Mouse (Mus musculus): ENCODE results near the gene Olfr1555-ps1. TPM values are rescaled to one million over a fixed set of nuclear protein-coding genes. Genes with fewer than 3 reads are reported as not detected.

Olfr1555-ps1 gene
- polyA plus RNA-seq, 1 experiment from 2014 or later: not detected

- Histone ChIP-seq H3K4me1 (ENCODE audit: control insufficient read depth, insufficient read depth, low read length) (no peaks in the 10 kb centered on the region), H3K4me2 (ENCODE audit: low read depth, low read length) (no peak overlapping the region), H3K9me3 (replicated peaks; ENCODE audit: control insufficient read depth, low read length) (no peaks in the 10 kb centered on the region), H3K27ac (replicated peaks; ENCODE audit: low read depth, low read length) (no peak overlapping the region), H3K36me3 (replicated peaks; ENCODE audit: control insufficient read depth, insufficient read depth, low read depth, low read length) (no peaks in the 10 kb centered on the region), H3K27me3 (ENCODE audit: control insufficient read depth, insufficient read depth, low read length) (no peaks in the 10 kb centered on the region), H3K9ac (replicated peaks; ENCODE audit: low read length) (no peak overlapping the region), H3K4me3 (ENCODE audit: low read depth, low read length) (no peak overlapping the region)
- 80% methylated on average over 3 of the region's 3 CpGs for WGBS
- no peak for DNase-seq (ENCODE audit: low spot score)
- ATAC-seq (replicated peaks; ENCODE audit: insufficient number of reproducible peaks, low FRiP score, low TSS enrichment, low read depth): no peak
These were observed 53.4 kb downstream of the Olfr1555-ps1 start for GRCm38 (mm10) chr19:12116464-12116863.

GRCm38 (mm10) chr19:12115797-12116196, 54.1 kb downstream of the Olfr1555-ps1 start, which contains the start of gene Olfr1428:
Olfr1428 (minus strand) TSS chr19:12115897.
- no peak within 1 kb of the TSS for H3K4me2 ChIP-seq (ENCODE audit: low read depth, low read length)
- H3K27me3 ChIP-seq (ENCODE audit: control insufficient read depth, insufficient read depth, low read length): no peaks in the 10 kb centered on the region
- no peaks in the 10 kb centered on the region for H3K4me1 ChIP-seq (ENCODE audit: control insufficient read depth, insufficient read depth, low read length)
- 80% methylated on average over 1 of the region's 1 CpGs for WGBS
- H3K27ac ChIP-seq (replicated peaks; ENCODE audit: low read depth, low read length): no peak within 1 kb of the TSS
- no peak for DNase-seq (ENCODE audit: low spot score)
- ATAC-seq (replicated peaks; ENCODE audit: insufficient number of reproducible peaks, low FRiP score, low TSS enrichment, low read depth): no peak
- H3K9ac ChIP-seq (replicated peaks; ENCODE audit: low read length): no peak within 1 kb of the TSS
- H3K9me3 ChIP-seq (replicated peaks; ENCODE audit: control insufficient read depth, low read length): no peaks in the 10 kb centered on the region
- H3K36me3 ChIP-seq (replicated peaks; ENCODE audit: control insufficient read depth, insufficient read depth, low read depth, low read length): no peaks in the 10 kb centered on the region
- no peak within 1 kb of the TSS for H3K4me3 ChIP-seq (ENCODE audit: low read depth, low read length)

Other genes with a start within 250 kb of the Olfr1555-ps1 start
- 6.4 and 7.2 TPM in 2 replicates for gene Osbp, start 204.2 kb downstream of the Olfr1555-ps1 start, polyA plus RNA-seq (2014; fragmentation: Nextera tagmentation; extraction: Ambion mirVana)
- not detected in 2 replicates for gene Olfr1423, start 128.8 kb downstream of the Olfr1555-ps1 start, polyA plus RNA-seq (2014; fragmentation: Nextera tagmentation; extraction: Ambion mirVana)
- gene Olfr1424, start 107.4 kb downstream of the Olfr1555-ps1 start, polyA plus RNA-seq (2014; fragmentation: Nextera tagmentation; extraction: Ambion mirVana): not detected in 2 replicates
- not detected in 2 replicates for gene Olfr1425, start 92.4 kb downstream of the Olfr1555-ps1 start, polyA plus RNA-seq (2014; fragmentation: Nextera tagmentation; extraction: Ambion mirVana)
- not detected in 2 replicates for gene Olfr1426, start 78.1 kb downstream of the Olfr1555-ps1 start, polyA plus RNA-seq (2014; fragmentation: Nextera tagmentation; extraction: Ambion mirVana)
- not detected in 2 replicates for gene Olfr1427, start 66.8 kb downstream of the Olfr1555-ps1 start, polyA plus RNA-seq (2014; fragmentation: Nextera tagmentation; extraction: Ambion mirVana)
- gene Olfr1428, start 54.2 kb downstream of the Olfr1555-ps1 start, polyA plus RNA-seq (2014; fragmentation: Nextera tagmentation; extraction: Ambion mirVana): not detected in 2 replicates
- gene Olfr76, start 46.9 kb downstream of the Olfr1555-ps1 start, polyA plus RNA-seq (2014; fragmentation: Nextera tagmentation; extraction: Ambion mirVana): not detected in 2 replicates
- gene Olfr1431, start 30.5 kb upstream of the Olfr1555-ps1 start, polyA plus RNA-seq (2014; fragmentation: Nextera tagmentation; extraction: Ambion mirVana): not detected in 2 replicates
- not detected in 2 replicates for gene Olfr1432, start 62.5 kb upstream of the Olfr1555-ps1 start, polyA plus RNA-seq (2014; fragmentation: Nextera tagmentation; extraction: Ambion mirVana)
- not detected in 2 replicates for gene Olfr262, start 71.5 kb upstream of the Olfr1555-ps1 start, polyA plus RNA-seq (2014; fragmentation: Nextera tagmentation; extraction: Ambion mirVana)
- gene Olfr235, start 90.9 kb upstream of the Olfr1555-ps1 start, polyA plus RNA-seq (2014; fragmentation: Nextera tagmentation; extraction: Ambion mirVana): not detected in 2 replicates
- gene Olfr1434, start 109.7 kb upstream of the Olfr1555-ps1 start, polyA plus RNA-seq (2014; fragmentation: Nextera tagmentation; extraction: Ambion mirVana): not detected in 2 replicates
- gene Olfr1436, start 129.0 kb upstream of the Olfr1555-ps1 start, polyA plus RNA-seq (2014; fragmentation: Nextera tagmentation; extraction: Ambion mirVana): not detected in 2 replicates
- gene Olfr1437, start 155.0 kb upstream of the Olfr1555-ps1 start, polyA plus RNA-seq (2014; fragmentation: Nextera tagmentation; extraction: Ambion mirVana): not detected in 2 replicates
- gene Olfr1438-ps1, start 165.8 kb upstream of the Olfr1555-ps1 start, polyA plus RNA-seq (2014; fragmentation: Nextera tagmentation; extraction: Ambion mirVana): not detected in 2 replicates
- not detected in 2 replicates for gene Olfr1440, start 217.2 kb upstream of the Olfr1555-ps1 start, polyA plus RNA-seq (2014; fragmentation: Nextera tagmentation; extraction: Ambion mirVana)
- gene Olfr1441, start 247.3 kb upstream of the Olfr1555-ps1 start, polyA plus RNA-seq (2014; fragmentation: Nextera tagmentation; extraction: Ambion mirVana): not detected in 2 replicates

Data from embryonic facial prominence, embryonic 11.5 days (tissue).